Mouse (Mus musculus): ENCODE data around the gene Abcb8. TPM values are rescaled to one million over a fixed set of nuclear protein-coding genes. Genes with fewer than 3 reads are reported as not detected.
A peak's percentile ranks its signal among the peaks of the same experiment; 100 is the strongest.

Gene Abcb8
- polyA plus RNA-seq, 1 experiment from 2014 or later = 42.1 TPM

GRCm38 (mm10) chr5:24423129-24424003 is 29.9 kb downstream of the Abcb8 start, which contains the start of the genes Cdk5 and Slc4a2:
Gene Cdk5, minus strand, starts transcription at chr5:24423530.
Gene Slc4a2, plus strand, starts transcription at chr5:24423837.
- Histone ChIP-seq H3K36me3 (peaks cover 30% of the 10 kb centered on the region), H3K27me3 (no peaks in the 10 kb centered on the region), H3K4me3 (peak within 1 kb of the TSS; percentile 70), H3K9ac (peak within 1 kb of the TSS; percentile 83), H3K4me2 (replicated peaks) (peak within 1 kb of the TSS; percentile 95), H3K27ac (peak within 1 kb of the TSS; percentile 91), H3K9me3 (no peaks in the 10 kb centered on the region), H3K4me1 (peaks cover 49% of the 10 kb centered on the region)
- under 1% methylated on average over 46 of the region's 46 CpGs for WGBS
- ATAC-seq (ENCODE audit: low FRiP score, low read depth) = peak; percentile 94

GRCm38 (mm10) chr5:24424004-24424781 is 30.7 kb downstream of the Abcb8 start:
- peak overlapping the region; percentile 70 for H3K4me3 ChIP-seq
- ATAC-seq (ENCODE audit: low FRiP score, low read depth) = peak; percentile 0; the same call in 1 of the 2 replicates
- peaks cover 55% of the 10 kb centered on the region for H3K4me1 ChIP-seq
- WGBS = 11% methylated on average over 21 of the region's 21 CpGs
- peak overlapping the region; percentile 95 for H3K4me2 ChIP-seq (replicated peaks)
- H3K27ac ChIP-seq = peak overlapping the region; percentile 91
- peak overlapping the region; percentile 82 for H3K9ac ChIP-seq
- H3K9me3 ChIP-seq = no peaks in the 10 kb centered on the region
- no peaks in the 10 kb centered on the region for H3K27me3 ChIP-seq
- peaks cover 27% of the 10 kb centered on the region for H3K36me3 ChIP-seq

GRCm38 (mm10) chr5:24424861-24425411 is 31.5 kb downstream of the Abcb8 start:
- H3K4me1 ChIP-seq = peaks cover 55% of the 10 kb centered on the region
- peak overlapping the region; percentile 95 for H3K4me2 ChIP-seq (replicated peaks)
- H3K27ac ChIP-seq = peak overlapping the region; percentile 91
- H3K36me3 ChIP-seq = peaks cover 27% of the 10 kb centered on the region
- H3K27me3 ChIP-seq = no peaks in the 10 kb centered on the region
- peak; percentile 35; the same call in 1 of the 2 replicates for ATAC-seq (ENCODE audit: low FRiP score, low read depth)
- H3K4me3 ChIP-seq = peak overlapping the region; percentile 70
- H3K9me3 ChIP-seq = no peaks in the 10 kb centered on the region
- peak overlapping the region; percentile 82 for H3K9ac ChIP-seq
- under 1% methylated on average over 54 of the region's 60 CpGs for WGBS

GRCm38 (mm10) chr5:24425421-24426036 is 32.1 kb downstream of the Abcb8 start:
- Histone ChIP-seq H3K9ac (peak overlapping the region; percentile 82), H3K36me3 (peaks cover 28% of the 10 kb centered on the region), H3K4me2 (replicated peaks) (peak overlapping the region; percentile 95), H3K4me1 (peaks cover 55% of the 10 kb centered on the region), H3K9me3 (no peaks in the 10 kb centered on the region), H3K4me3 (peak overlapping the region; percentile 70), H3K27ac (peak overlapping the region; percentile 91), H3K27me3 (no peaks in the 10 kb centered on the region)
- 1% methylated on average over 26 of the region's 30 CpGs for WGBS
- peak; percentile 2; the same call in 1 of the 2 replicates for ATAC-seq (ENCODE audit: low FRiP score, low read depth)

- H3K4me1 ChIP-seq = peaks cover 55% of the 10 kb centered on the region
- H3K27me3 ChIP-seq = no peaks in the 10 kb centered on the region
- peak overlapping the region; percentile 70 for H3K4me3 ChIP-seq
- 1% methylated on average over 10 of the region's 10 CpGs for WGBS
- peak overlapping the region; percentile 91 for H3K27ac ChIP-seq
- H3K36me3 ChIP-seq = peaks cover 28% of the 10 kb centered on the region
- H3K9ac ChIP-seq = peak overlapping the region; percentile 82
- H3K4me2 ChIP-seq (replicated peaks) = peak overlapping the region; percentile 95
- 0 out of 2 replicates have a peak, but pooled peaks have one; percentile 2 for ATAC-seq (ENCODE audit: low FRiP score, low read depth)
- no peaks in the 10 kb centered on the region for H3K9me3 ChIP-seq
These were observed 32.6 kb downstream of the Abcb8 start for GRCm38 (mm10) chr5:24426037-24426432.

- 13% methylated on average over 9 of the region's 9 CpGs for WGBS
- Histone ChIP-seq H3K9ac (peak overlapping the region; percentile 82), H3K27me3 (no peaks in the 10 kb centered on the region)
These were observed 33.3 kb downstream of the Abcb8 start for GRCm38 (mm10) chr5:24426556-24427284.

GRCm38 (mm10) chr5:24427285-24427633 is 33.8 kb downstream of the Abcb8 start:
- Histone ChIP-seq H3K27me3 (no peaks in the 10 kb centered on the region), H3K9ac (peak overlapping the region; percentile 82), H3K9me3 (no peaks in the 10 kb centered on the region), H3K36me3 (peaks cover 36% of the 10 kb centered on the region), H3K4me2 (replicated peaks) (peak overlapping the region; percentile 95), H3K4me1 (peaks cover 52% of the 10 kb centered on the region), H3K4me3 (peak overlapping the region; percentile 70), H3K27ac (no peak overlapping the region; the same call in 1 of the 2 replicates)
- WGBS = 7% methylated on average over 12 of the region's 12 CpGs
- ATAC-seq (ENCODE audit: low FRiP score, low read depth) = no peak

More at GRCm38 (mm10) chr5:24426556-24427284, 33.3 kb downstream of the Abcb8 start:
- Histone ChIP-seq H3K9me3 (no peaks in the 10 kb centered on the region), H3K36me3 (peaks cover 30% of the 10 kb centered on the region), H3K4me1 (peaks cover 55% of the 10 kb centered on the region), H3K27ac (peak overlapping the region; percentile 91; the same call in 1 of the 2 replicates), H3K4me3 (peak overlapping the region; percentile 70), H3K4me2 (replicated peaks) (peak overlapping the region; percentile 95)
- ATAC-seq (ENCODE audit: low FRiP score, low read depth) = no peak

- H3K36me3 ChIP-seq = peaks cover 43% of the 10 kb centered on the region
- peak overlapping the region; percentile 23 for H3K4me3 ChIP-seq
- peak overlapping the region; percentile 95 for H3K4me2 ChIP-seq (replicated peaks)
- WGBS = 2% methylated on average over 14 of the region's 15 CpGs
- no peaks in the 10 kb centered on the region for H3K9me3 ChIP-seq
- peak overlapping the region; percentile 28; the same call in 1 of the 2 replicates for H3K27ac ChIP-seq
- peaks cover 45% of the 10 kb centered on the region for H3K4me1 ChIP-seq
- no peak for ATAC-seq (ENCODE audit: low FRiP score, low read depth)
- H3K9ac ChIP-seq = peak overlapping the region; percentile 50
- no peaks in the 10 kb centered on the region for H3K27me3 ChIP-seq
These were observed 34.5 kb downstream of the Abcb8 start for GRCm38 (mm10) chr5:24427981-24428402.

- Histone ChIP-seq H3K9me3 (no peaks in the 10 kb centered on the region), H3K4me3 (peak overlapping the region; percentile 23), H3K9ac (peak overlapping the region; percentile 50), H3K4me2 (replicated peaks) (peak overlapping the region; percentile 95), H3K4me1 (peaks cover 45% of the 10 kb centered on the region), H3K27ac (no peak overlapping the region), H3K36me3 (peaks cover 49% of the 10 kb centered on the region), H3K27me3 (no peaks in the 10 kb centered on the region)
- ATAC-seq (ENCODE audit: low FRiP score, low read depth) = no peak
- 11% methylated on average over 9 of the region's 9 CpGs for WGBS
These were observed 35.1 kb downstream of the Abcb8 start for GRCm38 (mm10) chr5:24428596-24428995.

GRCm38 (mm10) chr5:24433993-24434392 is 40.5 kb downstream of the Abcb8 start:
- Histone ChIP-seq H3K4me3 (no peak overlapping the region), H3K36me3 (peaks cover 98% of the 10 kb centered on the region), H3K4me2 (replicated peaks) (no peak overlapping the region), H3K4me1 (peaks cover under 1% of the 10 kb centered on the region; the same call in 1 of the 2 replicates), H3K9ac (no peak overlapping the region), H3K9me3 (no peaks in the 10 kb centered on the region), H3K27me3 (no peaks in the 10 kb centered on the region), H3K27ac (no peak overlapping the region)
- 89% methylated on average over 8 of the region's 8 CpGs for WGBS
- ATAC-seq (ENCODE audit: low FRiP score, low read depth) = no peak

- WGBS = 95% methylated on average over 8 of the region's 8 CpGs
- H3K9ac ChIP-seq = no peak overlapping the region
- no peak overlapping the region for H3K27ac ChIP-seq
- no peak overlapping the region for H3K4me3 ChIP-seq
- no peak for ATAC-seq (ENCODE audit: low FRiP score, low read depth)
- H3K27me3 ChIP-seq = no peaks in the 10 kb centered on the region
- no peak overlapping the region for H3K4me2 ChIP-seq (replicated peaks)
- peaks cover 17% of the 10 kb centered on the region for H3K4me1 ChIP-seq
- peaks cover 76% of the 10 kb centered on the region for H3K36me3 ChIP-seq
- no peaks in the 10 kb centered on the region for H3K9me3 ChIP-seq
These were observed 47.7 kb downstream of the Abcb8 start for GRCm38 (mm10) chr5:24441187-24441586.

All from limb, embryonic 13.5 days (tissue).